Mouse (Mus musculus) CD4-positive, CD25-positive, alpha-beta regulatory T cell, adult 4 months (primary cell): ENCODE measurements around the gene Vps33b. TPM values are rescaled to one million over a fixed set of nuclear protein-coding genes. Genes with fewer than 3 reads are reported as not detected.
A peak's percentile ranks its signal among the peaks of the same experiment; 100 is the strongest.

Experiments used
- ATAC-seq: one replicate; pipeline ENCODE4 v1.8.0; 2017
- polyA plus RNA-seq, 2 experiments: library from polyadenylated mRNA; unstranded; fragments of 100-300 nt; shearing (Covaris generic); gene quantifications; one replicate each; pipeline ENCODE4 v1.2.1; 2017

Vps33b gene
- polyA plus RNA-seq: 10 to 100 TPM; 28.9 to 44.3 TPM

DNA sequence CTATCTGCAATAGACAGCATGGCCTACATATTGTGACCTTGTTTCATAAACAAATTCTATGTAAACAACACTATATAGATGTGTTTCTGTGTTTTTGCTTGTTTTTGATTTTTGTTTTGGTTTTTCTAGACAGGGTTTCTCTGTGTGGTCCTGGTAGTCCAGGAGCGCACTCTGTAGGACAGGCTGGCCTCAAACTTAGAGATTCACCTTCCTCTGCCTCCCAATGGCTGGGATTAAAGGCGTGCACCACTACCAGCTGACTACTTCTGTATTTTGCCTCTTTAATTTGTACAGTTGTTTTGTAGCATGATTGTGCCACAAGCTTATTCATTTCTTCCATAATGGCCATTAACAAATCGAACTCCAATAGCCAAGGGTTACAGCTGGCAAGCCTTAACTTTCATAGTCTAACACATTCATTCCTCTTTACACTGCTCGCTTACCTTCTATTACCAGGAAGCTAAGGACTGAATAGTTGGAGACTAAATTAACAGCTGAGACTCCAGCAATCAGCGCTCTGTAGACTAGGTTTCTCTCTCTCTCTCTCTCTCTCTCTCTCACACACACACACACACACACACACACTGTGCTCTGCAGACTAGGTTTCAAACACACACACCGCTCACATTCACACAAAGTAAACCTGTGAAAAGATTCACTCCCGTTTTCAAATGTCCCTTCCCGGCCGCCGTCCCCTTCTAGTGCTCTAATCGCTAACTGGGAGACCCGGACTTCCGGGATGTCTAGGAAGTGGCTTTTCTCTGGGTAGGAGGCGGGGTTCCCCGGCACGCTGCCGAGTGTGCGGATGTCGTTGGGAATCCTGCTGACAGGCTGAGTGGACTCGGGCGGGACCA is at the start of gene Vps33b:
Vps33b (plus strand) TSS at position 753 of the 854 bp plus-strand sequence.
- peak; percentile 99 for ATAC-seq

DNA sequence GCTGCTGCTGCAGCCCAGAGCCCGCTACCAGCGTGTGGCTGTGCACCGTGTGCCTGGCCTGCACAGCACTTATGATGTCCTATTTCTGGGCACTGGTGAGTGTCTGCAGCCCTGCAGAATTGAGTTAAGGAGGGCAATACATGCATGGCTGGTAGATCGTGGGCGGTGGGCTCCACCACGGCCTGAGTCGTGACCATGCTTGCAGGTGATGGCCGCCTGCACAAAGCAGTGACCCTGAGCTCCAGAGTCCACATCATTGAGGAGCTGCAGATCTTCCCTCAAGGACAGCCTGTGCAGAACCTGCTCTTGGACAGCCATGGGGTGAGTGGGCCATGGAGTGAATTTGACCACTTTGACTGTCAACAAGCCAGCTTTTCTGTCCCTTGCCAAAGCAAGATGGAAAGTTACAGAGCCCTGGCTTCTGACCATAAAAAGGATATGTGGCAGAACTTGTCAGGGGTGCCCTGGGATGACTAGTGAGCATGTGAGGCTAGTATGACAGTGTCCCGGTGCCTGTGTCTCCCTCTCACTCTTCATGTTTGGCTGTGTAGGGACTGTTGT is 49.1 kb upstream of the Vps33b start:
- no peak for ATAC-seq

DNA sequence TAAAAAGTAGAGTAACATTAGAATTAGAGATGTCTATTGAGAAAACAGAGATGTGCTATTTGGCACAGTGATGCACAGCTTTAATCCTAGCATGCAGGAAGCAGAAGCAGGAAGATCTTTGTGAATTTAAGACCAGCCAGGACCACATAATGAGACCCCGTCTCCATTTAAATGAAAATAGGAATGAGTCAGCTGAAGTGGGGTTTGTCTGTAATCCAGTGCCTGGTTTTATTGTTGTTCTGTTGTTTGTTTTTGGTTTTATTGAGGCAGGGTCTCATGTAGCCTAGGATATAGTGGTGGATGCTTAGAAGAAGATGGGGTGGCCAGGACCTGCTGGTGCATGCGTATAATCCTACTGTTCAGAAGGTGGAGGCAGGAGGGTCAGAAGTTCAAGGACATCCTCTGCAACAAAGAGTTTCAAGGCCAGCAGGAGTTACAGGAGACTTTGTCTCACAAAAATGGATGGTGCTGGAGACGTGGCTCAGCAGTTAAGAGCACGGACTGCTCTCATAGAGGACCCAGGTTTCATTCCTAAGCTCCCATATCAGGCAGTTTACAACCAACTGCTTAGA is 48.2 kb upstream of the Vps33b start:
- ATAC-seq: no peak

GRCm38 (mm10) chr7:80227065-80227464 is 42.4 kb upstream of the Vps33b start:
- ATAC-seq: no peak

GRCm38 (mm10) chr7:80230196-80230595 is 39.3 kb upstream of the Vps33b start:
- no peak for ATAC-seq

- ATAC-seq: no peak
These were observed 37.4 kb upstream of the Vps33b start for GRCm38 (mm10) chr7:80231971-80232488.

DNA sequence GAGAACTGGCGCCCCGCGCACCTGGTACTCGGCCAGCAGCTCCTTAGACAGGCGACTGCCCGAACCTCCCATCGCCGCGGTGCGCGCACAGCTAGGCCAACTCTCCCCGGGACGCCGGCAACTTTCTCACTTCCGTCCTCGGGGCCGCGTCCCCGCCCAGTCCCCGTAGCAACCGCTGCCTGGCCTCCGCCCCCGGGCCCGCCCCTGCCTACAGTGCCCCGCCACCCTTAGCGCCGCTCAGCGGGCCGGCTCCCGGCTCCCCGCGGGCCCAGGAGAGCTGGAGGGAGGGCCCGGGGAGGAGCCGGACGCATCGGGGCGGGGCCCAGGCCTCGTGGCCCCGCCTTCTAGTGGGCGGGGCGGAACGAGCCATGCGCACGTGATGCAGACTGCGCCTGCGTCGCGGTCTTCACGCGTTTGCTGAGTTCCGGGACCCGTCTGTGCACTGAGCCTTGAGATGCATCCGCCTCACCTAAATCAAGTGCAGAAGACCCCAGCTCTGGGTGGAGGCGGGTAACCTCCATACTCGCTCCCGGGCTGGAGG is 36.9 kb upstream of the Vps33b start, which contains the start of the genes Cib1 and Gdpgp1:
Cib1 (minus strand) TSS at position 325 of the 541 bp plus-strand sequence.
Gdpgp1 (plus strand) TSS at position 377 of the 541 bp plus-strand sequence.
- ATAC-seq: peak; percentile 93

GRCm38 (mm10) chr7:80233799-80234198 is 35.6 kb upstream of the Vps33b start:
- ATAC-seq: no peak

DNA sequence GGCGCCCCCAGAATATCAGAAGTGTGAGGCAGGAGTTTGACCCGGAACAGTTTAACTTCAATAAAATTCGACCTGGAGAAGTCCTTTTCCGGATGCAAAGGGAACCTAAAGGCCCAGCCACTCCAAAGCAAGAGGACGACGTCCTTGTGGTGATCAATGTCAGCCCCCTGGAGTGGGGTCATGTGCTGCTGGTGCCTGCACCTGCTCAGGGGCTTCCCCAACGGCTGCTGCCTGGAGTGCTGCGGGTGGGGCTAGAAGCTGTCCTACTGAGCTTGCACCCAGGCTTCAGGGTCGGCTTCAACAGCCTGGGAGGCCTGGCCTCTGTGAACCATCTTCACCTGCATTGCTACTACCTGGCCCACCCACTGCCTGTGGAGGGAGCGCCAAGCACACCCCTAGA is 30.9 kb upstream of the Vps33b start:
- no peak for ATAC-seq

DNA sequence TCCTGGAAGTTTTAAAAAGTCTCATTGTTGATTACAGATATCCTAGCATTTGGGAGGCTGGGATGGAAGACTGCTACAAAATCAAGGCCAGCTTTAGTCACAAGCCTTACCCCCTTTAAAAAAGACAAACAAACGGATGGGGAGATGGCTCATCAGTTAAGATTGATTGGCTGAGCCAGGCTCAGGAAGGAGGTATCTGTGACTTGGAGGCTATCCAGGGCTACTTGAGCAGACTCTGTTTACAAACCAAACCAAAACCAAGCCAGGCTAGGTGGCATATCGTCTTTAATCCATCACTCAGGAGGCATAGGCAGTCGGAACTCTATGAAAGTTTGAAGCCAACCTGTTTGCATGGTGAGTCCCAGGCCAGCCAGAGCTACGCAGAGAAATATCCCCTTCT is 27.8 kb upstream of the Vps33b start:
- ATAC-seq: no peak

GRCm38 (mm10) chr7:80244851-80245250 is 24.6 kb upstream of the Vps33b start:
- no peak for ATAC-seq

DNA sequence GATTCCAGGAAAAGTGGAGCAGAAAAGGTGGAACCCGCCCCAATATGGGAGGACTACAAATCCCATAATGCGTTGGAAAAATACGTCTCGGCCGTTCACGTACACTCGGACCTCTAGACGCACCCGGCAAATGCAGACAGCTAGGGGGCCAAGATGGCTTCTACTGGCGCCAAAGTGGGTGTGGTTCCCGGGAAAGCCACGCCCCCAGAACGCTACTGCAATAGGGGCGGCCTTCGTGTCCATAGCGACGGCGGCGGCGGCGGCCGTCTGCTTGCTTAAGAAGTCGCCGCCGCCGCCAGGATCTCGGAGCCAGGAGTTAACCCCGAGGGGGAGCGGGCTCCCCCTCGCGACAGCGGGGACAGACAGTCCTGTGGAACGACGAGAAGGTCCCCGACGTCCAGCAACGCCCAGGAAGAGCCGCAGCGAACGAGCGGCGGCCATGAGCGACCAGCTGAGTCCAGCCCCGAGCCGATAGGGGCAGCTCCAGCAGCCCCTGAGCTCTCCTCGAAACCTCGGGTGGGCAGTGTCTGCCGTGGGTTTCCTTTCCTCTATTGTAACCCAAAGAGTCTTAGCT is 23.2 kb upstream of the Vps33b start, which contains the start of gene Ttll13:
Ttll13 (plus strand) TSS at position 229 of the 574 bp plus-strand sequence.
- ATAC-seq: peak; percentile 99

GRCm38 (mm10) chr7:80246859-80247258 is 22.6 kb upstream of the Vps33b start:
- ATAC-seq: no peak

DNA sequence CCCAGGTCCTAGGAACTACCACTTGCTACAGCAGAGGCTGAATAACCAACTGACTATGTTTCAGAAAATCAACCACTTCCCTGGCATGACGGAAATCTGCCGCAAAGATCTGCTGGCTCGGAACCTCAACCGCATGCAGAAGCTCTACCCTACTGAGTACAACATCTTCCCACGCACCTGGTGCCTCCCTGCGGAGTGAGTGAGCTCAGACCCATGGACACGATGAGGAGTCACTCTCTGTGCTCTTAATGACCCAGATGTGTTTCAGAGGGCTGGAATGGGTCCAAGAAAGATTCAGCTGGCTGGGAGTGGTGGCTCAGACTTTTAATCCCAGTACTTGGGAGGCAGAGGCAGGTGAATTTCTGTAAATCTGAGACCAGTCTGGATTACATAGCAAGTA is 17.0 kb upstream of the Vps33b start:
- ATAC-seq: no peak

- no peak for ATAC-seq
These were observed 16.6 kb upstream of the Vps33b start for GRCm38 (mm10) chr7:80252886-80253285.

DNA sequence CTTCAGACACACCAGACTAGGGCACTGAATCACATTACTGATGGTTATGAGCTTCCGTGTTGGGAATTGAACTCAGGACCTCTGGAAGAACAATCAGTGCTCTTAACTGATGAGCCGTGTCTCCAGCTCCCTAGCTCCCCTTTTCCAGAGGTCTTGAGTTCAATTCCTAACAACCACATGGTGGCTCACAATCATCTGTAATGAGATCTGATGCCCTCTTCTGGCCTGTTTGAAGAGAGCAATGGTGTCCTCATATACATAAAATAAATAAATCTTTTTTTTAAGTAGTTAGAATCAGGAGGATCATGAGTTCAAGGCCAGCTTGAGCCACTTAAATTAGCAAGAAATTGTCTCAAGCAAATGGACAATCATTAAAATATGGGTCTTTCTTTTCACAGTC is 13.5 kb upstream of the Vps33b start:
- ATAC-seq: no peak

GRCm38 (mm10) chr7:80257706-80258105 is 11.7 kb upstream of the Vps33b start:
- ATAC-seq: no peak

DNA sequence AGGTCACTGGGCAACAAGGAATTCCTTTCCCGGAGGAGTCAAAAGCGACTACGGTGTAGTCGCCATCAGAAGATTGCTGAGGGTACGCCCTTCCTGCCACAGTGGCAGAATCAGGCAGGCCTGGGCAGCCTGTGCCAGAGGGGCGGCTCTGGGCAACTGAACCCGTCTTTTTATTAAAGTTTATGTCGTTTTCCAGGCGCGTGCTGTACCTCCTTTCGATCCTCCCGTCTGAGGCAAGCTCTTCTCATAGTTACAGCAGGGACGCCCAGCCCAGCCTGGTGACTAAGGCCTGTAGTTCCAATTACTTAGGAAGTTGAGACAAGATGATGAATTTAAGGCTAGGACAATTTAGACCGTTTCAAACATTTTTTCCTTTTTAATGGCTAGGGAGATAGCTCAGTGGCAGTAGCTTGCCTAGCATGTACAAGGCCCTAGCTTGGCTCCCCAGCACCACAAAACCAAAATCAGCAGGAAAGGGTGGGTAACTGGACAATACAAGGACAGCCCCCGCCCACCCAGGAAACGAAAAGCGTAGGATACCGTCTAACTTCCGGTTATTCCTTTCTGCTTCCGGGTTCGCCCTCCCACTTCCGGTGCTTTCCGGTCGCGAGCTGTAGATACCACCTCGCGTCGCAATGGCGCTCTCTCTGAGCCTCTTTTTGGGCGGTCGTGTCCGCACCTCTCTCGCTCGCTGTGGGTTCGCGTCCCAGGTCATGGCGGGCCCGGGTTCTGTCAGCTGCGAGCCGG is 8.7 kb upstream of the Vps33b start, which contains the start of gene Ngrn:
Ngrn (plus strand) TSS at position 591 of the 747 bp plus-strand sequence.
- peak; percentile 99 for ATAC-seq

GRCm38 (mm10) chr7:80261372-80261990 is 8.0 kb upstream of the Vps33b start:
- peak; percentile 52 for ATAC-seq

- ATAC-seq: no peak
These were observed 4.8 kb upstream of the Vps33b start for GRCm38 (mm10) chr7:80264606-80265005.

GRCm38 (mm10) chr7:80267764-80268163 is 1.7 kb upstream of the Vps33b start:
- ATAC-seq: no peak
